Mouse (Mus musculus) heart, embryonic 12.5 days (tissue): ENCODE measurements around the gene 1110065P20Rik. TPM values are rescaled to one million over a fixed set of nuclear protein-coding genes. Genes with fewer than 3 reads are reported as not detected.

ENCODE experiments used
- ATAC-seq: fragments of 200-750 bp; cut with Nextera tagmentation; 2 replicates; pipeline ENCODE4 v1.8.0; 2017; ENCODE audit warnings: moderate TSS enrichment, moderate library complexity; ENCODE audit not compliant: insufficient number of reproducible peaks, low FRiP score
- H3K27ac ChIP-seq: fragments of 300-500 bp; sonication (generic); 2 replicates; pipeline ENCODE4 v1.5.1; 2016; ENCODE audit warnings: mild to moderate bottlenecking, moderate library complexity; ENCODE audit not compliant: poor library complexity, severe bottlenecking
- H3K27me3 ChIP-seq: fragments of 300-500 bp; sonication (generic); replicated peaks from 2 replicates; pipeline ENCODE4 v1.6.1; 2016; ENCODE audit warnings: mild to moderate bottlenecking, moderate library complexity
- H3K36me3 ChIP-seq: fragments of 300-500 bp; sonication (generic); 2 replicates; pipeline ENCODE4 v1.6.1; 2016; ENCODE audit warnings: mild to moderate bottlenecking, moderate library complexity
- H3K4me1 ChIP-seq: fragments of 300-500 bp; sonication (generic); replicated peaks from 2 replicates; pipeline ENCODE4 v1.6.1; 2016; ENCODE audit warnings: mild to moderate bottlenecking
- H3K4me2 ChIP-seq: fragments of 300-500 bp; sonication (generic); 2 replicates; pipeline ENCODE4 v1.6.1; 2016; ENCODE audit warnings: mild to moderate bottlenecking, moderate library complexity
- H3K4me3 ChIP-seq: fragments of 300-500 bp; sonication (generic); 2 replicates; pipeline ENCODE4 v1.5.1; 2016; ENCODE audit warnings: mild to moderate bottlenecking
- H3K9ac ChIP-seq: fragments of 300-500 bp; sonication (generic); 2 replicates; pipeline ENCODE4 v1.6.1; 2016; ENCODE audit warnings: mild to moderate bottlenecking, moderate library complexity
- H3K9me3 ChIP-seq: fragments of 300-500 bp; sonication (generic); replicated peaks from 2 replicates; pipeline ENCODE4 v1.6.1; 2016; ENCODE audit warnings: mild to moderate bottlenecking, moderate library complexity
- WGBS: fragments of 180-500 bp; shearing (Covaris S2); methylation state at CpG from one replicate; pipeline ENCODE4 v1.1.7; 2016; 5-methylcytosine and 5-hydroxymethylcytosine counted together
- polyA plus RNA-seq: library from polyadenylated mRNA; unstranded; fragments of >200 nt; fragmentation: Nextera tagmentation; extraction: Ambion mirVana; gene quantifications from 2 replicates; pipeline ENCODE4 v1.2.1, GENCODE M21; 2016

1110065P20Rik gene
- polyA plus RNA-seq, 1 experiment from 2014 or later, result 54.2 TPM

- H3K4me3 ChIP-seq, result no peak overlapping the region
- no peaks in the 10 kb centered on the region for H3K9me3 ChIP-seq
- no peak overlapping the region for H3K27ac ChIP-seq
- WGBS, result 83% methylated on average over 1 of the region's 1 CpGs
- peaks cover 7% of the 10 kb centered on the region for H3K4me1 ChIP-seq
- peaks cover 56% of the 10 kb centered on the region for H3K36me3 ChIP-seq
- no peak overlapping the region for H3K9ac ChIP-seq
- no peak overlapping the region for H3K4me2 ChIP-seq
- H3K27me3 ChIP-seq, result no peaks in the 10 kb centered on the region
- no peak for ATAC-seq
These were observed 10.0 kb downstream of the 1110065P20Rik start for GRCm38 (mm10) chr4:124840998-124841397.

GRCm38 (mm10) chr4:124838035-124838700 is 12.8 kb downstream of the 1110065P20Rik start:
- ATAC-seq, result no peak
- Histone ChIP-seq H3K4me2 (no peak overlapping the region), H3K9me3 (no peaks in the 10 kb centered on the region), H3K9ac (no peak overlapping the region), H3K4me1 (no peaks in the 10 kb centered on the region), H3K4me3 (no peak overlapping the region), H3K27me3 (no peaks in the 10 kb centered on the region), H3K27ac (no peak overlapping the region), H3K36me3 (peaks cover 57% of the 10 kb centered on the region)
- WGBS, result 73% methylated on average over 14 of the region's 14 CpGs

- Histone ChIP-seq H3K27me3 (no peaks in the 10 kb centered on the region), H3K36me3 (peaks cover 49% of the 10 kb centered on the region), H3K4me3 (no peak overlapping the region), H3K9me3 (no peaks in the 10 kb centered on the region), H3K9ac (no peak overlapping the region), H3K4me1 (0 out of 2 replicates have a peak, but pooled peaks cover 3% of the 10 kb centered on the region), H3K27ac (no peak overlapping the region), H3K4me2 (no peak overlapping the region)
- no peak for ATAC-seq
- WGBS, result 95% methylated on average over 10 of the region's 10 CpGs
These were observed 18.2 kb downstream of the 1110065P20Rik start for GRCm38 (mm10) chr4:124832796-124833195.

GRCm38 (mm10) chr4:124829671-124830070 is 21.3 kb downstream of the 1110065P20Rik start:
- Histone ChIP-seq H3K9me3 (no peaks in the 10 kb centered on the region), H3K4me1 (0 out of 2 replicates have a peak, but pooled peaks cover 3% of the 10 kb centered on the region), H3K4me2 (no peak overlapping the region), H3K9ac (no peak overlapping the region), H3K4me3 (no peak overlapping the region), H3K27me3 (no peaks in the 10 kb centered on the region), H3K27ac (no peak overlapping the region), H3K36me3 (peaks cover 63% of the 10 kb centered on the region)
- no peak for ATAC-seq
- 65% methylated on average over 5 of the region's 5 CpGs for WGBS

- Histone ChIP-seq H3K9ac (no peak overlapping the region), H3K36me3 (peaks cover 72% of the 10 kb centered on the region)
These were observed 25.5 kb downstream of the 1110065P20Rik start for GRCm38 (mm10) chr4:124825371-124825965.

GRCm38 (mm10) chr4:124824967-124825366 is 26.0 kb downstream of the 1110065P20Rik start:
- ATAC-seq, result no peak
- H3K27me3 ChIP-seq, result no peaks in the 10 kb centered on the region
- peaks cover 73% of the 10 kb centered on the region for H3K36me3 ChIP-seq
- no peak overlapping the region for H3K4me2 ChIP-seq
- H3K27ac ChIP-seq, result no peak overlapping the region
- no peak overlapping the region for H3K9ac ChIP-seq
- H3K9me3 ChIP-seq, result no peaks in the 10 kb centered on the region
- H3K4me3 ChIP-seq, result no peak overlapping the region
- 89% methylated on average over 6 of the region's 6 CpGs for WGBS
- H3K4me1 ChIP-seq, result 0 out of 2 replicates have a peak, but pooled peaks cover 3% of the 10 kb centered on the region

More at GRCm38 (mm10) chr4:124825371-124825965, 25.5 kb downstream of the 1110065P20Rik start:
- H3K4me3 ChIP-seq, result no peak overlapping the region
- no peak overlapping the region for H3K4me2 ChIP-seq
- ATAC-seq, result no peak
- H3K27me3 ChIP-seq, result no peaks in the 10 kb centered on the region
- H3K27ac ChIP-seq, result no peak overlapping the region
- no peaks in the 10 kb centered on the region for H3K9me3 ChIP-seq
- 0 out of 2 replicates have a peak, but pooled peaks cover 3% of the 10 kb centered on the region for H3K4me1 ChIP-seq
- WGBS, result 93% methylated on average over 21 of the region's 21 CpGs

GRCm38 (mm10) chr4:124818832-124819231 is 32.2 kb downstream of the 1110065P20Rik start:
- H3K9me3 ChIP-seq, result no peaks in the 10 kb centered on the region
- no peak overlapping the region for H3K4me2 ChIP-seq
- H3K27ac ChIP-seq, result no peak overlapping the region
- H3K9ac ChIP-seq, result no peak overlapping the region
- H3K36me3 ChIP-seq, result peaks cover 39% of the 10 kb centered on the region
- peaks cover 15% of the 10 kb centered on the region for H3K4me1 ChIP-seq
- H3K27me3 ChIP-seq, result no peaks in the 10 kb centered on the region
- 92% methylated on average over 4 of the region's 4 CpGs for WGBS
- no peak overlapping the region for H3K4me3 ChIP-seq
- ATAC-seq, result no peak

GRCm38 (mm10) chr4:124817803-124818202 is 33.2 kb downstream of the 1110065P20Rik start:
- no peak overlapping the region for H3K27ac ChIP-seq

GRCm38 (mm10) chr4:124815901-124816300 is 35.1 kb downstream of the 1110065P20Rik start:
- Histone ChIP-seq H3K36me3 (peaks cover 18% of the 10 kb centered on the region), H3K4me3 (no peak overlapping the region), H3K4me2 (no peak overlapping the region), H3K9me3 (no peaks in the 10 kb centered on the region), H3K27ac (no peak overlapping the region), H3K4me1 (peaks cover 19% of the 10 kb centered on the region), H3K27me3 (no peaks in the 10 kb centered on the region), H3K9ac (no peak overlapping the region)
- WGBS, result 88% methylated on average over 11 of the region's 11 CpGs
- ATAC-seq, result no peak

More at GRCm38 (mm10) chr4:124817803-124818202, 33.2 kb downstream of the 1110065P20Rik start:
- Histone ChIP-seq H3K4me2 (peak overlapping the region; percentile 35; the same call in 1 of the 2 replicates), H3K9me3 (no peaks in the 10 kb centered on the region), H3K4me3 (no peak overlapping the region), H3K4me1 (peaks cover 15% of the 10 kb centered on the region), H3K9ac (peak overlapping the region; percentile 26; the same call in 1 of the 2 replicates), H3K27me3 (no peaks in the 10 kb centered on the region), H3K36me3 (peaks cover 33% of the 10 kb centered on the region)
- WGBS, result 12% methylated on average over 6 of the region's 6 CpGs
- ATAC-seq, result peak; percentile 93

- 51% methylated on average over 9 of the region's 9 CpGs for WGBS
These were observed 39.5 kb downstream of the 1110065P20Rik start for GRCm38 (mm10) chr4:124811347-124811975.

GRCm38 (mm10) chr4:124810056-124810455 is 40.9 kb downstream of the 1110065P20Rik start:
- Histone ChIP-seq H3K36me3 (peaks cover 42% of the 10 kb centered on the region), H3K4me2 (no peak overlapping the region), H3K27ac (no peak overlapping the region), H3K9ac (no peak overlapping the region), H3K4me3 (no peak overlapping the region), H3K4me1 (peaks cover 15% of the 10 kb centered on the region), H3K9me3 (no peaks in the 10 kb centered on the region), H3K27me3 (no peaks in the 10 kb centered on the region)
- no peak for ATAC-seq
- WGBS, result 85% methylated on average over 7 of the region's 7 CpGs

More at GRCm38 (mm10) chr4:124811347-124811975, 39.5 kb downstream of the 1110065P20Rik start:
- ATAC-seq, result no peak
- peaks cover 15% of the 10 kb centered on the region for H3K4me1 ChIP-seq
- peaks cover 34% of the 10 kb centered on the region for H3K36me3 ChIP-seq
- no peak overlapping the region for H3K27ac ChIP-seq
- no peak overlapping the region for H3K4me2 ChIP-seq
- H3K4me3 ChIP-seq, result no peak overlapping the region
- H3K27me3 ChIP-seq, result no peaks in the 10 kb centered on the region
- 0 out of 2 replicates have a peak overlapping the region, but pooled peaks have one; percentile 13 for H3K9ac ChIP-seq
- H3K9me3 ChIP-seq, result no peaks in the 10 kb centered on the region
